Mouse (Mus musculus) heart, adult 8-10 months (tissue): ENCODE data around the gene Hadhb. TPM values are rescaled to one million over a fixed set of nuclear protein-coding genes. Genes with fewer than 3 reads are reported as not detected.

Experiments
- DNase-seq: peaks from one replicate; pipeline ENCODE4 v3.0.0; 2022; ENCODE audit warnings: low spot score
- microRNA-seq: library from miRNA; unstranded; fragments of <30 nt; microRNA quantifications from one replicate; pipeline ENCODE4 v1.2.0, GENCODE M21; 2022
- total RNA-seq, 4 experiments: library from RNA; stranded (reverse); gene quantifications; 2 replicates each; pipeline ENCODE4 v1.2.4; 2022

The Hadhb gene
- total RNA-seq, 4 experiments from 2014 or later: 2,312 to 2,801 (median 2,464) TPM

- no peak for DNase-seq
Observed at GRCm38 (mm10) chr5:30233042-30233441, 78.0 kb downstream of the Hadhb start.

- DNase-seq: no peak
Observed at GRCm38 (mm10) chr5:30233979-30234378, 78.9 kb downstream of the Hadhb start.

Small RNAs within 50 kb of the gene (microRNA-seq; reads per million reads assigned to microRNA genes)
- 9.8 reads per million, percentile 25 among the genes with 10 or more reads in this experiment for gene Mir1960

Other genes starting within 250 kb of the Hadhb start
- gene Il6, start 142.1 kb upstream of the Hadhb start, total RNA-seq: 1 to 10 TPM in 1 of 4 experiments, not detected in 3; 1.5 TPM
- gene Tyms, start 81.6 kb upstream of the Hadhb start, total RNA-seq: 1 to 10 TPM; 2.8 to 3.8 (median 3.3) TPM
- gene Garem2, start 50.1 kb upstream of the Hadhb start, total RNA-seq: under 1 TPM in 2 of 4 experiments, not detected in 2; 0.08 to 0.19 TPM
- not detected for gene 3110082J24Rik, start 49.2 kb upstream of the Hadhb start, total RNA-seq
- gene Hadha, start 86 bp upstream of the Hadhb start, total RNA-seq: 1,000 to 10,000 TPM; 1,298 to 1,376 (median 1,346) TPM
- under 1 TPM in 1 of 4 experiments, not detected in 3; 0.57 TPM for gene Adgrf3, start 50.5 kb downstream of the Hadhb start, total RNA-seq
- 10 to 100 TPM; 14.0 to 18.9 (median 16.1) TPM for gene Selenoi, start 77.3 kb downstream of the Hadhb start, total RNA-seq
- not detected for gene Drc1, start 126.1 kb downstream of the Hadhb start, total RNA-seq